Mouse (Mus musculus): ENCODE measurements around the gene Krtap5-4. TPM values are rescaled to one million over a fixed set of nuclear protein-coding genes. Genes with fewer than 3 reads are reported as not detected.
"Not testable (repeated sequence)": the region's sequence is repeated elsewhere in the genome, so short reads cannot be mapped to it uniquely, and the experiment has no call there.

Gene Krtap5-4
- total and polyA plus RNA-seq, 2 experiments, result not detected

- WGBS, result under 1% methylated on average over 38 of the region's 38 CpGs
- Histone ChIP-seq H3K9ac (ENCODE audit: low read depth, low read length) (peak overlapping the region; percentile 52), H3K36me3 (ENCODE audit: control insufficient read depth, insufficient read depth, low read length) (no peaks in the 10 kb centered on the region), H3K4me1 (ENCODE audit: control insufficient read depth, insufficient read depth, low read length) (no peaks in the 10 kb centered on the region), H3K4me3 (ENCODE audit: insufficient read depth, low read depth, low read length) (peak overlapping the region; percentile 61), H3K27ac (replicated peaks; ENCODE audit: insufficient read depth, low read depth, low read length) (0 out of 2 replicates have a peak overlapping the region, but pooled peaks have one; percentile 20), H3K27me3 (ENCODE audit: control insufficient read depth, insufficient read depth, low read length) (no peaks in the 10 kb centered on the region), H3K79me2 (ENCODE audit: control insufficient read depth, insufficient read depth, low read length) (no peaks in the 10 kb centered on the region)
- TF ChIP-seq POLR2A (IDR thresholded peaks at IDR 0.05; ENCODE audit: extremely low read depth, insufficient read depth, low read length) (no peak), CTCF (IDR thresholded peaks at IDR 0.05; ENCODE audit: low read depth, low read length) (peak; percentile 33; the same call in 1 of the 2 replicates)
- peak; percentile 35 for DNase-seq (ENCODE audit: extremely low read depth, low read depth, low spot score)
Observed at GRCm38 (mm10) chr7:142284023-142284591, 19.2 kb upstream of the Krtap5-4 start.

- peak; percentile 83 for DNase-seq (ENCODE audit: extremely low read depth, low read depth, low spot score)
- H3K27ac ChIP-seq (replicated peaks; ENCODE audit: insufficient read depth, low read depth, low read length), result 0 out of 2 replicates have a peak overlapping the region, but pooled peaks have one; percentile 20
- TF ChIP-seq POLR2A (IDR thresholded peaks at IDR 0.05; ENCODE audit: extremely low read depth, insufficient read depth, low read length) (no peak), CTCF (IDR thresholded peaks at IDR 0.05; ENCODE audit: low read depth, low read length) (peak; percentile 59)
- H3K4me3 ChIP-seq (ENCODE audit: insufficient read depth, low read depth, low read length), result peak overlapping the region; percentile 61
- WGBS, result under 1% methylated on average over 19 of the region's 19 CpGs
- H3K79me2 ChIP-seq (ENCODE audit: control insufficient read depth, insufficient read depth, low read length), result no peaks in the 10 kb centered on the region
- H3K4me1 ChIP-seq (ENCODE audit: control insufficient read depth, insufficient read depth, low read length), result no peaks in the 10 kb centered on the region
- H3K27me3 ChIP-seq (ENCODE audit: control insufficient read depth, insufficient read depth, low read length), result no peaks in the 10 kb centered on the region
- H3K36me3 ChIP-seq (ENCODE audit: control insufficient read depth, insufficient read depth, low read length), result no peaks in the 10 kb centered on the region
- peak overlapping the region; percentile 52 for H3K9ac ChIP-seq (ENCODE audit: low read depth, low read length)
Observed at GRCm38 (mm10) chr7:142284615-142285080, 18.7 kb upstream of the Krtap5-4 start.

GRCm38 (mm10) chr7:142285130-142285835 lies 18.1 kb upstream of the Krtap5-4 start:
- no peak overlapping the region for H3K9ac ChIP-seq (ENCODE audit: low read depth, low read length)
- peak; percentile 8 for DNase-seq (ENCODE audit: extremely low read depth, low read depth, low spot score)
- WGBS, result 25% methylated on average over 23 of the region's 23 CpGs
- no peaks in the 10 kb centered on the region for H3K79me2 ChIP-seq (ENCODE audit: control insufficient read depth, insufficient read depth, low read length)
- no peak overlapping the region for H3K27ac ChIP-seq (replicated peaks; ENCODE audit: insufficient read depth, low read depth, low read length)
- H3K36me3 ChIP-seq (ENCODE audit: control insufficient read depth, insufficient read depth, low read length), result no peaks in the 10 kb centered on the region
- no peaks in the 10 kb centered on the region for H3K4me1 ChIP-seq (ENCODE audit: control insufficient read depth, insufficient read depth, low read length)
- H3K4me3 ChIP-seq (ENCODE audit: insufficient read depth, low read depth, low read length), result no peak overlapping the region
- H3K27me3 ChIP-seq (ENCODE audit: control insufficient read depth, insufficient read depth, low read length), result no peaks in the 10 kb centered on the region
- TF ChIP-seq POLR2A (IDR thresholded peaks at IDR 0.05; ENCODE audit: extremely low read depth, insufficient read depth, low read length) (no peak), CTCF (IDR thresholded peaks at IDR 0.05; ENCODE audit: low read depth, low read length) (peak; percentile 44)

- H3K9ac ChIP-seq (ENCODE audit: low read depth, low read length); H3K4me1 ChIP-seq (ENCODE audit: control insufficient read depth, insufficient read depth, low read length); H3K27me3 ChIP-seq (ENCODE audit: control insufficient read depth, insufficient read depth, low read length); DNase-seq (ENCODE audit: extremely low read depth, low read depth, low spot score); H3K27ac ChIP-seq (replicated peaks; ENCODE audit: insufficient read depth, low read depth, low read length); H3K36me3 ChIP-seq (ENCODE audit: control insufficient read depth, insufficient read depth, low read length); H3K4me3 ChIP-seq (ENCODE audit: insufficient read depth, low read depth, low read length); H3K79me2 ChIP-seq (ENCODE audit: control insufficient read depth, insufficient read depth, low read length): not testable (repeated sequence)
- WGBS, result 83% methylated on average over 9 of the region's 9 CpGs
Observed at GRCm38 (mm10) chr7:142285910-142286612, 17.3 kb upstream of the Krtap5-4 start.

- H3K27me3 ChIP-seq (ENCODE audit: control insufficient read depth, insufficient read depth, low read length); H3K4me3 ChIP-seq (ENCODE audit: insufficient read depth, low read depth, low read length); H3K36me3 ChIP-seq (ENCODE audit: control insufficient read depth, insufficient read depth, low read length); H3K79me2 ChIP-seq (ENCODE audit: control insufficient read depth, insufficient read depth, low read length); H3K4me1 ChIP-seq (ENCODE audit: control insufficient read depth, insufficient read depth, low read length); H3K9ac ChIP-seq (ENCODE audit: low read depth, low read length); H3K27ac ChIP-seq (replicated peaks; ENCODE audit: insufficient read depth, low read depth, low read length): not testable (repeated sequence)
- 0% methylated on average over 2 of the region's 2 CpGs for WGBS
- peak; percentile 14 for DNase-seq (ENCODE audit: extremely low read depth, low read depth, low spot score)
- peak; percentile 65 for TF ChIP-seq CTCF (IDR thresholded peaks at IDR 0.05; ENCODE audit: low read depth, low read length)
Observed at GRCm38 (mm10) chr7:142293851-142294250, 9.5 kb upstream of the Krtap5-4 start.

Measured in liver, adult 2 months (tissue).